Mouse (Mus musculus) layer of hippocampus, adult 18-20 months (tissue): ENCODE results near the gene Il17f. TPM values are rescaled to one million over a fixed set of nuclear protein-coding genes. Genes with fewer than 3 reads are reported as not detected.
A peak's percentile ranks its signal among the peaks of the same experiment; 100 is the strongest.
"Not testable (repeated sequence)": the region's sequence is repeated elsewhere in the genome, so short reads cannot be mapped to it uniquely, and the experiment has no call there.

ENCODE experiments used
- DNase-seq, 2 experiments: peaks; one replicate each; pipeline ENCODE4 v3.0.0; 2022; ENCODE audit warnings: low spot score in 2 of 2
- long read RNA-seq: library from polyadenylated mRNA; stranded (forward); transcript quantifications from one replicate; pipeline ENCODE4 v2.0.0, GENCODE M21; 2021
- total RNA-seq, 2 experiments: library from RNA; stranded (reverse); gene quantifications; 2 replicates each; pipeline ENCODE4 v1.2.3; 2021

The Il17f gene
- under 1 TPM in 1 of 2 experiments, not detected in 1; 0.38 TPM for total RNA-seq
- long read RNA-seq: 0 reads

DNA sequence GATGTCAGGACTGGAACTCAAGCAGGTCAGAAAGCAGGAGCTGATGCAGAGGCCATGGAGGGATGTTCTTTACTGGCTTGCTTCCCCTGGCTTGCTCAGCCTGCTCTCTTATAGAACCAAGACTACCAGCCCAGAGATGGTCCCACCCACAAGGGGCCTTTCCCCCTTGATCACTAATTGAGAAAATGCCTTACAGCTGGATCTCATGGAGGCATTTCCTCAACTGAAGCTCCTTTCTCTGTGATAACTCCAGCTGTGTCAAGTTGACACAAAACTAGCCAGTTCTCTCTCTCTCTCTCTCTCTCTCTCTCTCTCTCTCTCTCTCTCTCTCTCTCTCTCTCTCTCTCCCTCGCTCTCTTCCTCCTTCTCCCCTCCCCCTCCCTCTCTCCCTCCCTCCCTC lies at the start of gene Il17f:
Il17f (minus strand) TSS at position 101 of the 400 bp plus-strand sequence.
- not testable (repeated sequence) for DNase-seq

DNA sequence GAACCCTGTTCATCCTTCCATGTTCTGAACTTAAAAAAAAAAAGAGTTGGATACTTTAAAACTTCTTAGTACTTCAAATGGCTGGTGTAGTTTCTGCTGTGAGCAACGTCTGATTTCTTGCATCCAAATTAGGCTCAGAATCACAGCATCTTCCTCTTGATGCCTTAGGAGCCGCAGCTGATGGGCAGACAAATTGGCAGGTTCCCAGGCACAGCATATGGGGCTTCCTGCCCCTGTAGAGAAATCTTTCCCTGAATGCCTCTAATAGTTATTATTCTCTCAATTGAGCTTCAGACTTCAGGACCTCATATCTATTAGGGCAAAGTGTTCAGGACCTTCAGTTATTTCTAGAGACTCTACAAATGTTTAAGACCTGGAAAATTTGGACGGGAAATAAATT lies 49.5 kb upstream of the Il17f start:
- DNase-seq: peak; percentile 30 to 40

DNA sequence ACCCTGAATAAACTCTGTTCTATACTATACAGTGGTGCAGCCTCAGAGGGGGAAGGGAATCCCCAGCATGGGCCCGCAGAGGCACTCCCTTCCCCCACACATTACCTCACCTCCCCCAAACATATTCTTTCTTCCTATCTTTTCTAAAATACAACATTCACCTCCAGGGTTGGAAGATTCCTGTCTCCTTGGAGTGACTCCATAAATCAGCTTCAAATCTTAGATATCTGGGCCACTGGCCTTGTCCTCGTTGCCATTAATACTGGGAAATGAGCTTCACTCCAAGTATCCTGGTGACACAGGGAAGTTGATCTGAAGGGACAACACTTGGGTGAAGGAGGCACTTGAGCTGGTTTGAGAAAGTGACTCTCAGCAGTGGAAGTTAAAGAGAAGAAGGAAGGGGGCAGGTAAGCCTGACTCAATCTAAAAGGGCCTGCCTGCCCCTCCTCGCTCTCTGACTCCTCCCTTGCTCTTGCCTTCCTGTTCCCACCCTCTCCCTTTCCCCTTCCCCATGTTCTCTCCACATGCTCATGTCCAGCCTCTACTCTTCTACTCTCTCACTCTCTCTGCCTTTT lies 46.2 kb upstream of the Il17f start:
- no peak for DNase-seq

DNA sequence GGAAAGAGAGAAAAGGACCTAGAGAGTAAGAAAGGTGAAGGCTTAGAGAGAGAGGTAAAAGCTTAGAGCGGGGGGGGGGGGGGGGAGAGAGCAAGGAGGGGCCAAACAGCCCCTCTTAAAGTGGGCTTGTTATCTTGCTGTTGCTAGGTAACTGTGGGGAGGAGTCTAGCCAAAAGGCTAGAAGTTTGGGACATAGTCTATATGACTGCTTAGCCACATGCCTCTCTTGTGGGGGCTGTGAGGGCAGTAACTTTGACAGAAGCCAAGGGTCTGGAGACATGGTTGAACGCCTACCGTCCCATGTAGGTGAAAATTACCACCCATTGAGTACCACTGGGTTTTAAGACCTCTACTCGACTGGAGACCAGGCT lies 42.7 kb upstream of the Il17f start:
- no peak for DNase-seq

DNA sequence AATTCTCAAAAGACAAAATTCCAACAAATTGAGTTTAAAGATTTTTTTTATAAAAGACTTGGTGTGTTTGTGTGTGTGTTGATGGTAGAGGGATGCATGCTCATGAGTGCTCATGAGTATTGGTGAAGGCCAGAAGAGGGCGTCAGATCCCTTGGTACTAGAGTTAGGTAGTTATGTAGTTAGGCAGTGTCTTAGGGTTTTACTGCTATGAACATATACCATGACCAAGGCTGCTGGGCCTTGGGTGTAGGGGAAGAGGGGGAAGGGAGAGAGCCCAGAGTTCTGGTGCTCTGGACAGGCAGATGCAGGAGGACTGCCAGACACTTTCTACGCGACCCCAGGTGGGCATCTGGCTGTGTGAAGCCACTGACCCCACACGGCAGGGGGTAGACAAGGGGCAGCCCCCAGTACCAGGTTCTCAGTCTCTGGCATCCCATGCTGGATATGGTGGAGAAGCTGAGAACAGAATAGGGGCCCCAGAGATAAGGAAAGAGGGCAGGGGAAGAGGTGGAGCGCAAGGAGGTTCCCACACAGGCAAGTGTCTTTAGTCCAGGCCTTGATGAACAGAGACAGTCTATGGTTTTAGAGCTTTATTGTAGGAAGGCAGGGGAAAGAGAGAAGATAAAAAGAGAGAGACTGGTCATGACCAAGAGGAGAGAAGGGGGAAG lies 42.2 kb upstream of the Il17f start:
- no peak for DNase-seq

DNA sequence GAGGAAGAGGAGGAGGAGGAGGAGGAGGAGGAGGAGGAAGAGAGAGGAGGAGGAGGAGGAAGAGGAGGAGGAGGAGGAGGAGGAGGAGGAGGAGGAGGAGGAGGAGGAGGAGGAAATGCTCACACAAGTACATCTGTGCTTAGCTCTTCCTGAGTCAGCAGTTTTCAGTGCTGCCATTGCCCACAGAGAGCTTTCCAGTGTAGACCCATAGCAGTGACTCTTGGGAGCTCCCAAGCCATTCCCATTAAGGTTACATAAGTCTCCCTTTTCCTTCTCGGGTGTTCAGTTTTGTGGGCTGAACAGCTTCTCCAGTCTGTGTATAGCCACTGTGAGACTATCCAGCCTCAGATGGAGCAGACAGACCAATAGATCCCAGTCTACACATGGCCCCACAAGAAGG lies 40.1 kb upstream of the Il17f start:
- DNase-seq: no peak

DNA sequence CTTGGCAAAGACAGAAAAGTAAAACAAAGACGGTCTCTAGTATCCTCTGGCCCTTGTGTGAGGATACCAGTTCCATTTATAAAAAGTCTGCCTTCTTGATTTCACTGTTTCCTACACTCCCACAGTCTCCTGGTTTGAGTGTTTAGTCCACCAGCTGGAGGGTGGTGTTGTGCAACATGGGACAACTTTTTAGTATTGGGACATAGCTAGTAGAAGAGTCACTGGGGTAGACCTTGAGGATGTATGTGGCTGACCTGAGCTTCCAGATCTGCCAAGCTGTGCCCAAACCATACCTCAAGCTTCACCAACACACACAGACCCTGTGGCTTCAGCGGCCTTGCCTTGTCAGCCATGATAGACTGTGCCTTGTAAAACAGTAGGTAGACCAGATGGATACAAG lies 37.6 kb upstream of the Il17f start:
- no peak for DNase-seq

DNA sequence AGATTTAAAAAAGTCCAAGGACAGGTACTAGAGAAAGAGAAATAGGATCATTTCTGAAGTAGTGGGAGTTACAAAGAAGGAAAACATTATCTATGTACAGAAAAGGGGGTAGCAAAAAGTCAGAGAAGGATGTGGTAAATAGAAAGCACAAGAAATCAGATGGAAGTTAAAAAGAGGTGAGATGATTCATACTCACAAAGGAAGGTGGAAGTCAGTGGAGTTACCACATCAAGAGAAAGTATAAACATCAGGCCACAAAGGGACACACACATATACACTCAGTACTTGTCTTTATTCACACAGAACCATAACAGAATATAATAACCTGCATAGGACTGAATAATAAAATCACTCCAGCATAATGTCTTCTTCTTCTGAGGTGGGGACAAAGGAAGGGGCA lies 34.6 kb upstream of the Il17f start:
- DNase-seq: no peak

DNA sequence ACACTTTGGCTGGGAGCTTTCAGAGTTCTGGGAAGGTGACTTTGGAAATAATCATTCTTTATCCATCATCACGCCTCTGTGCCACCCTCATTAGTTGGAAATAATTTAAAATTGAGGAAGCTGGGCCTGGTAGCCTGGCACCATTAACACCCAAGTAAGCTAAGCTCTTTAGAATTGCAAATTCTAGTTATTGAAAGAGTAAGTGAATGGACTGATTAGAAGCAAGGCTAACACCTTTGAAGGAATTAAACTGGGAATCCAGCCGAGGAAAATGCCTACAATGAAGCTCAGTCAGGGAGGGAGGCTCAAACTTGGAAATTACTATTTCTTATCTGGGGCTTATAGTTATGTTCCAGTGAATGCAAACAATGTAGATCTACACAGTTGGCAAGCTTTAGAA lies 33.5 kb upstream of the Il17f start:
- DNase-seq: no peak

DNA sequence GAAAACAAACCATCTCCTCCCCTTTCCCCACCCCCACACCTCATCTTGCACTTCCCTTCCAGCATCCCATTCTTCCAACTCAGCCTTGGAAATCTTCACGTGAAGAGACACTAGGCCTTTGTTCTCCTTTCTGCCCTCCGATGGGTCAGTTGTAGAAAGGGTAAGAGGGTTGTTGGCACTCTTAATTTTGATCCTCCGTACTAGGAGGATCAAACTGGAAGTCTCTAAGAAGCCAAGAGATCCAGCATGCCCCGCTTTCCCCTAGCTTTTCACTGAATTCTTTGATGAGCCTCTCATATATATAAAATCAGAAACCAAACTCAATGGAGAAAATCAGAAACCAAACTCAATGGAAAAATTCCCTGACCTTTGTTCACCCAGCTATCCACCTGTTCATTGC lies 33.1 kb upstream of the Il17f start:
- no peak for DNase-seq

DNA sequence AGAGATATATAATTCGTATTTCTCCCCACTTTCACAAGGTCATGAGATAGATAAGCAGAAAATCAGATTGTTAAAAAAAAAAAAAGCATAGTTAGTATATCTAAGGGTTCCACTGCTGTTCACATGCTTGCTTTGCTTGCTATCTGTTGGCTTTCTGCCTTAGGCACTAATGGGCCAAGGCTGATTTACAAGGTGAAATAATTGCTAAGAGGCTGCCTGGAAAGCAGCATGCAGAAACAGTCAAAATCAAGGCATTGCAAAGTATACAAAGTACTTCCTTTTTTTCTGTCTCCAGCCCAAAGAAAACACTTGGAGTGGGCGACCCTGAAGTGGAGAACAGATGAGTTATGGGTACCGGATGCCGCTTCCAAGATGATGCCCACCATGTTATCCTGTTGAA lies 30.5 kb upstream of the Il17f start:
- no peak for DNase-seq

DNA sequence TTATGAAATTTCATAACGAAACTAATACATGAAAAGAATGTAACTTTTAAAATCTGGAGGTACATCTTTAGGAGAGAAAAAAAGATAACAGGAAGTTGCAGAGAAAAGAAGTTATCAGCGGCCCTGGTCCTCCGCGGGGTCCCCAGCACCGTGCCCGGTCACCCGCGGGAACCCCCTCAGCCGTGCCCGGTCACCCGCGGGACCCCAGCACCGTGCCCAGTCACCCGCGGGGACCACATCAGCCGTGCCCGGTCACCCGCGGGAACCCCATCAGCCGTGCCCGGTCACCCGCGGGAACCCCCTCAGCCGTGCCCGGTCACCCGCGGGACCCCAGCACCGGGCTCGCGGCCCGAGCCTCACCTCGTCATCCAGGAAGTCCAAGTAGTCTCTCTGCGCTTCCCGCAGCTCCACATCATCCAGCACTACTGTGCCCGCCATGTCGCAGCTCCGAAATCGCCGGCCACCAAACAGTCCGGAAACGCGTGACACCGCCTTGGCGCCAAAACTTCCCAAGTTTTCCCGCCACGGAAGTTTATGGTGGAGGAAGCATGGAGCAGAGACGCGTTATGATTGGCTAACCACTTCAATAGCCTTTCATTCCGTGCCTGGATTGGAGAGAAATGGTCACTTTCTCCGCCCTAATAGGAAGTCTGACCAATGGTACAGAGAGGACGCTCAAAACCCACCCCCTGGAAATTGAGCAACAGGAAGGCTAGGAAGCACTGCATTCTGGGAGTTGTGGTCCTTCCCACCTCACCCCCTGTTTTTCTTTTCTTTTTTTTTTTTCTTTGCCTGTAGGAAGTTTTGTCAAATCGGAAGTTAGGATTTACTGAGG lies 29.6 kb upstream of the Il17f start, which contains the start of gene Mcm3:
Mcm3 (minus strand) TSS at position 542 of the 835 bp plus-strand sequence.
- DNase-seq: peak; percentile 84 to 96

DNA sequence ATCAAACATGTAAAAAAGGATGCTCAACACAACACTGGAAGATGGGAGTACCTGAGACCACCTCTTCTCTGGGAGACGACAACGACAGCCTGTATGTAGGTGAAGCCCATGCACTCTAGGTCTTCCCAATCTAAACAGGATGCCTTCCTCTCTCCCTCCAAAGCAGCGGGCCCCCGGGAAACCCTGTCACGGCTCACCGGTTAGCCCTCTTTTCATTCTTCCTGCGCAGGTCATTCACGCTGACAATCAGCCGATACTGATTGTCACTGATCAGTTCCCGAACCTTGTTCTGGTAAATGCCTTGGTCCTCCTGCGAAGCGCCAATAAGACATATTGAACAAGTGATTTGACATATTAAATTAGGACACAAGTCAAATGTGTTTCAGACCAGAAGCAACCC lies 27.2 kb upstream of the Il17f start:
- DNase-seq: no peak

DNA sequence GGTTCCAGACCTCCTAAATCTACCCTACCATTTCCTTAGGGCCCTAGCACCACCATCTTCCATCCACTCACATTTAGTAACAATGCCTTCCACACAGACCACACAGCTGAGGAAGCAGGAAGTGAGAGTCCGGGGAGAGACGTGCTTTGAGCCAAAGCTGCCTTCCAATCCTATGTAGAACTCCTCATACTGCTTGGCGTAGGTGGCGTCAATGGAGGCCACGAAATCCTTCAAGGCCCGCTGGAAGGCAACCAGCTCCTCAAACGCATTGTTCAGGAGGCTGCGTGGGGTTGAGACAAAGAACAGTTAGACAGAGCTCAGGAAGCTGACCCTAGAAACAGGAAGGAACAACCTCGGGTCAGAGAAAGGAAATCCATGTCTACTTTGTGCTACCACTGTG lies 26.8 kb upstream of the Il17f start:
- no peak for DNase-seq

DNA sequence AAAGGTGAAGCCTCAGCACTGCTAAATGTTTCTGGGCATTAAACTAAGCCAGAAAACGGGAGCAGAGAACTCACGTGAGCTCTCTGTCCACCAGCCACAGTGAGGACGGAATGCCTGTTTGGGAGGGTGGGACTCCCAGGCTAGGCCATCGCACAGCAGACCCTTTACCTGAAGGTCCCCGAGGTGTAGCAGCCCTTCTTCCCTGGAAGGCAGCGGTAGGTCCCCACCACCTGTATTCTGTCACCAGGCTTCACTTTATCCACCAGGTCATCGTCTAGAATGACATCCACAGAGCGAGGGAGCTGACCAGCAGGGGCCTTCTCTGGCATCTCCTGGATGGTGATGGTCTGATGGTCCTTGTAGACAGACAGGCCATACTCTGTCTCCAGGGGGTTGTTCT lies 24.1 kb upstream of the Il17f start:
- no peak for DNase-seq

DNA sequence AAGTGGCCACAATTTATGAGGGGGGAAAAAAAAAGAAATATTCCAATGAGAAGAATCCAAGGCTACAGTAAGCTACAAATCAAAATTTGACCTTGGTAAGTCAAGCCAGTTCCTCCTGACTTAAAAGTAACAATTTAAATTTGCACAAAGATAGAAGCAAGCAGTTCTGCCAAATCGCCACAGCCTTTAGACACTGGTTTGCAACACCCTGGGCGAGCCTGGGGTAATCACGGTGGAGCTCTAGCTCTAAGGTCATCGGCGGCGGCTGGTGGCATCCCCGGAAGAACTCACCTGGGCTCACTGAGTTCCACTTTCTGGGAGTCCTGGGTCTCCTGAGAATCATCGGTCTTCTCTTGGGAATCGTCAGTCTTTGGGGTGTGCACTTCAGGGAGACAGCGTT lies 14.1 kb upstream of the Il17f start:
- no peak for DNase-seq

DNA sequence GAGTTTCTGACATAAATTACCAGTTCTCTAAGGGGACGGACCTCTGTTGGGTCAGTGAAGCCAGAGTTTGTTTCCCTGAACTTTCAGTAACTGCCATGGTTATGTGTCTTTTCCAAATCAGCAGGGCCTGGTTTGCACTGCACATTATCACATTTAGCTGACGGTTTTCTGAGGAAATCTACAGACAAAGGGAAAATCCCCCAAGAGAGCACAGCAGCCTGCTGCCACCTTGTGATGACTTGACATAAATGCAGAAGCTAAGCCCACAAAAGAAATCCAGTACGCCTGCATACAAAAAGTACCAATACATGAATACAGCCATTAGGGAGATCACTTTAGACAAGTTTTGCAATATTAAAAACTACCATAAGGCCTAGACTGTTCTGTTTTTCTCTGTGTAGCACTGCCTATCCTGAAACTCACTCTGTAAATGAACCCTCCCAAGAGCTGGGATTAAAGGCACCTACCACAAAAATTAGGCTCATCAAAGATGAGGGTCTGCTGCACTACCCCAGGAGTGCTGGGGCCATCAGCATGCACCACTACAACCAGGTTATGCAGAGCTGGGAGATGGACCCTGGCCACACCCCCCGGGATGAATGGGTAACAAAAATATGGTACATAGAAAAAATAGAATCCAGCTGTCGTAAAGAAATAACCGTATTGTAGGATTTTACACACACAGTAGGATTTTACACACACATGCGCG lies 11.4 kb upstream of the Il17f start:
- DNase-seq: peak; percentile 31 to 74

DNA sequence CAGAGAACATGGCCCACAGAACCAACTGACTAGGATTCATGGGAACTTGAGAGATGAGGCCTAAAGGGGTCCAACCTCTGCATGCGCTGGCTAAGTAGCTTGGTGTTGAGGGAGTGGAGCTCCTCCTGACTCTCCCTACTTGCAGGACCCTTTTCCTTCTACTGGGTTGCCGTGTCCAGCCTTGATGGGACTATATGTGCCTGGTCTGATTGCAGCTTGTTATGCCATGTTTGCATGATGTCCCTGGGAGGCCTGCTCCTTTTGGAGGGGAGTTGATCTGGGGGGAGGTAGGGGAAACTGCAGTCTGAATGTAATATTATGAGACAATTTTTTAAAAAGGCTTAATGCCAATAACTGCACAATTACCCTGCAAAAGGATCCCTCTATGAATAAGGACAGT lies 10.9 kb upstream of the Il17f start:
- no peak for DNase-seq

DNA sequence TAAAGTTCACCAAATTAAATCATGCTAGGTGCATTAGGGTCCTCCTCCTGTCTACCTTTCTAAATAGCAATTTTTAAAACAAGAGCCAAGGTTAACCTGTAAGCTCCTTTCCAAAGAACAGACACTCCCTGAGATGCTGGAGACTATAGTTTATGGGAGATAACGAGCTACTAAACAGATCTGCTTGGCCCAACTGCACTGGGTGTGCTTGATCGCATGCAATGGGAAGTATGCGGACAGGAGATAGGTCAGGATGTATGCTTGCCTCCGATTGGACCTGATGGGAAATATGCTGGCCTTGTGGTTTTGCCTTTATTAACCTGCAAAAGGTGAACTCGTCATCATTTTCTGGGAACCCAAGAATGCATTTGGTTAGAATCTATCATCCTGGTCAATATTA lies 4.8 kb upstream of the Il17f start:
- DNase-seq: no peak

DNA sequence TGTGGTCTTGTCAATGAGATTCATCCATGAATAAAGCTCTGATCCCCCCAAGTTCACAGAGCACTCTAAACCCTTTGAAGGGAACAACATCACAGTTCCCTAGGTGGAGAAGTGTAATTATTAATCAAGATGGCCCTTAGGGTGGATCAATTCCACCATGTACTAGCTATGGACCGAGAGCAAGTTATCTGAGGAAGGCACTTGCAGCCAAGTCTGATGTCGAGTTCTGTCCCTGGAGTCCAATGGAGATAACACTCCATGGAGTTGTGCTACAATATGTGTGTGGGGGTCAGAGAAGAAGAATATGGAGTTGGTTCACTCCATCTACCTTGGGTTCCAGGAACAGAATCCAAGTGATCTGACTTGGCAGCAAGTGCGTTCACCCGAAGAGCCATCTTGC lies 4.3 kb upstream of the Il17f start:
- DNase-seq: no peak

DNA sequence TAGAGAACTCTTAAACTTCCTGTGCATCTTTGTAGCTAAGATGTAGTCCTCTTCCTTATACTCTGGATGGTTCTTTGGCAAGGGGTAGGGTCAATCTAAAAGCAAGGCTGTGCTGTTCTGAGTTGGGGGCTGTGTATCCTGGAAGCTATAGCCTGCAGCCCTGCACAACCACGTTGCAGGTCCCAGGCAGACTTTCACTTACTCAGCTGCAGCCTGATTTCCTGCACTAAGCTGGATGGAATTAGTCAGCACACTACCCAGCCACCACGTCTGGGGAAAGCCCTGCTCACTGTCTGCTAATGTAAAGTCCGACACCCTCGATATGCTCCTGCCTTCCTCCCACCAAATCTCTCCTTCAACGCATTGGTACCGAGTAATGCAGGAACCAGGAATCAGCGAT lies 997 bp upstream of the Il17f start:
- DNase-seq: no peak

DNA sequence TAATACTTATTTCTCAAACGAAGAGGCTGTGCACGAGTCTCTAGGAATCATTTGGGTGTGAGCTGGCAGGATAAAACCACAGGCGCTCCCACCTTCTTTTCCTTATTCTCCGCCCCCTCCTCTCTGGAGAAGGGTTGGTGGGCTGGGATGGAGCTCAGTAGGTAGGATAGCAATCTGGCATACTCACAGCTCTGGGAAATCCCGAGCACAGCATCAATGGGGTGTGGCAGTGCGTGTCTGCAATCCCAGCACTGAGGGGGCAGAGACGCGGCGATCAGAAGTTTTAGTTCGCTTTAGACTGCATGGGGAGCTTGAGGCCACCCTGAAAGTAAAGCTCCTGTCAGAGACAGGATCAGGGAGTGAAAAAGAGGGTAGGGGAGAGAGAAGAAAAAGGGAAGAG lies 2.0 kb downstream of the Il17f start:
- no peak for DNase-seq
